Mouse (Mus musculus) retina, adult 2 months (tissue): ENCODE measurements around the gene Mcoln2.

Source experiments
- DNase-seq: peaks from one replicate; pipeline ENCODE4 v3.0.0-alpha.2; 2012; ENCODE audit warnings: low read depth, low spot score

The Mcoln2 gene

GRCm38 (mm10) chr3:146225061-146225761, 75.6 kb downstream of the Mcoln2 start:
- DNase-seq: no peak

DNA sequence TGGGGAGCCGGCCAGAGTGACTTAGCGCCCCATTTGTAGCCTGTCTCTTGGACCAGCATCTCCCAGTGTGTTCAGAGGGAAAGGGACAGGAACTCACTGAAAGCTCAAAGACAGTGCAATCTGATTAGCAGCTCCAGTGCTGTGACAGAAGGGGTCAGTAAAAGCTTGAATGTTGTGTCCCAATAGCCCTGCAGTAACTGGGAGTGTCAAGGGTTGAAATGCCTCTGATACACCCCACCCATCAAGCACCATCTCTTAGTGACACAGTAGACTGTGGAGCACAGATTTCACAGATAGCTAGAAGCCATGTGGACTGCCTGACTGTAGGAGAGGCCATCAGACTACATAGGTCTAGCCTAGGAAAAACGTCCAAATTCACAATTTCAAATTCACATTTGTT, 77.8 kb downstream of the Mcoln2 start:
- DNase-seq: no peak

DNA sequence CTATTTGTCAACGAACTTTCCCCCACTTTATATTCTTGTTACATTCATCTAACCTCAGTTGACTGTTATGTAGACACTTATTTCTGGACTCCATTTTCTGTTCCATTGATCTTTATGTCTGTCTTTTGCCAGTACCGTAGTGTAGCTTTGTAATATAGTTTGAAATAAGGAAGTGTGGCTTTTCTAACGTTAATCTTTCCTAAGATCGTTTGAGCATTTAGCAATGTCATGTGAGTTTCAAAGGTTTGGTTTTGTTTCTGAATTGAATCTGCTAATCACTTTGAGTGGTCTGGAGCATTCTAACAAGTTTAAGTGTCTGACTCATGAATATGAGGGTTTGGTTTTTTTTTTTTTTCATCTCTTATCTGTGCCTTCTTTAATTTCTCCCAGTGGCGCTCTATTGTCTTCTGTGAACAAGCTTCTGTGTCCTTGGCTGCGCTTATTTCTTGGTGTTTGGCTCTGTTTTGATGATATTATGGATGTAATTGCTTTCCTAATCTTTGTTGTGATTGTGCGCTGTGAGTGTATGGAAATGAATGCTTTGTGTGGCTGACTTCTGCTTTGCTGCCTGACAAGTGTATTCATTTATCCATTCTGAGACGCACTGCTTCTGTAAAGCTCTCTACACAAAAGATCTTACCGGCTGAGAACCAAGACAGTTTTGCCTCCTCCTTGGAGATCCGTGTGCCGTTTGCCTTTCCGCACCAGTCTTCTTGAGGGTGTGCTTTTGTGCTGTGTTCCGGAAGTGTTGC, 79.1 kb downstream of the Mcoln2 start:
- DNase-seq: no peak

DNA sequence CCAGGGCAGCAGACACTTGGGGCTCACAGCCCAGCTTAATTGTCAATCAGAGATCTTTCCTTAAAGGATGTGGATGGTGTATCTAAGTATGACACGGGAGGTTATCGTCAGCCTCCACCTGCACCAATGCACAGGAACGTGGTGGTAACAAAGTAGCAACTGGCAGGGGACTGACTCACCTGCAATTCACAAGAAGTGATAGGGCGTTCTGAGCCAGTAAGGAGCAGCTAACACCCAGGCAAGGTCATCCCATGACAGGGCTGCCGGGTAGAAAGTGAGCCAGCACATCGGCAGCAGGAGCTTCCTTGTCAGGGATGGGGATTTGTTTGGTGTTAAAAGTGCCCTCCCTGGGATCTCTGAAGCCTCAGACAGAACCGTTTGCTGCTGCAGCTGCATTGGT, 83.1 kb downstream of the Mcoln2 start:
- DNase-seq: no peak

DNA sequence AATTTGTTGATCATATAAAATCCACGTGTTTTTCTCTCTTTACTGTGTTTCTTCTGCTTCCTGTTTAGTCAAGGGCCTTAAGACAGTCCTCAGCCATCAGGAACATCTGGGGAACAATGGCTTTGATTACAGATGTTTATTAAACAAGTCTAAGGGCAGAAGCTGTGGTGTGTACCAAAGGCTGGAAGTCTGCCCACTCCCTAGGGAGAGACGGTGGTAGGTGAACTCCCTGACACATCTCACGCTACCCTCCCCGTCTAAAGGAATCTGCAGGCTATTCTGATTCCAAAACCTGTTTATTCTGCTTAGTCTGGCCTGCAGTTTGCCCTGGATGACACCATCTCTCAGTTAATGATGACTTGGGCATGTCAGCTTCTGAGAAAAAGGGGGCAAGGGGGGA, 84.1 kb downstream of the Mcoln2 start:
- DNase-seq: no peak

DNA sequence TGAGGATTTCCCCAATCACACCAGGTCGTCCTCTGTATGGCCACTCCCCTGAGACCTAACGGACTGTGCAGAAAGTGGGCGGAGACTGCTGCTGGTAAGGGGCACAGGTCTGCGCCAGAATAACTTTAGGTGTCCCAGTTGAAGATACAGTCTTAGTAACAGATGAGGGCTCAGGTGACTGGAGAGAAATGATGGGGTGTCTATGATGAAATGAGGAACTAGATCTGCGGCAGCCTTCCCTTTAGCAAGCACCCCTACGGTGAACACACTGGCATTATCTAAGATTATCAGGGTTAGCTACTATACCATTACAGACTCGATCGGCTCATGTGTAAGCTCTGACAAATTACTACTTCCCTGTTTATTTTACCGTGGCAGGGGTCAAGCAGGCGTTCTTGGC, 84.9 kb downstream of the Mcoln2 start:
- DNase-seq: no peak

- DNase-seq: no peak
Observed at GRCm38 (mm10) chr3:146236280-146236679, 86.6 kb downstream of the Mcoln2 start.

- no peak for DNase-seq
Observed at GRCm38 (mm10) chr3:146237676-146238075, 88.0 kb downstream of the Mcoln2 start.

DNA sequence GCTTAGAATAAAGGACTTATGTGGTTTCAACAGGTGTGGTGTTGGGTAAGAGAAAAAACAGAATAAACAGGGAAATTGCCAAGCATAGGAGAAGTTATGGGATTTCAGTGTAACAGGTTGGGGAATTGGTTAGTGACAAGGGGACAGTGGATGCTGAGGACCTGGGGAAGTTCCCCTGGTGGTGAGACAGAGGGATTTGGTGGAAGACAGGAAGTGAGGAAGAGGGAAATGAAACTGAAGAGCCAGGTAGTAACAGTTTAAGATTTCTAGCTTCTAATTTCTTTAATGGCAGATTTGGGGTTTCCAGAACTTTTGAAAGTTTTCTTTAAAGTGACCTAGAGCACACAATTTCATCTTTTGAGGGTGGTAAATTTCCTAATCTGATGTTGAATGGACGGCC, 95.0 kb downstream of the Mcoln2 start:
- no peak for DNase-seq
